Mouse (Mus musculus): ENCODE measurements at regions not wholly inside any gene's neighbourhood (a gene's known extent, or its start where the extent isn't known, plus 50 kb on each side); places are given as distances from the start of the nearest gene placed in this dataset.

DNA sequence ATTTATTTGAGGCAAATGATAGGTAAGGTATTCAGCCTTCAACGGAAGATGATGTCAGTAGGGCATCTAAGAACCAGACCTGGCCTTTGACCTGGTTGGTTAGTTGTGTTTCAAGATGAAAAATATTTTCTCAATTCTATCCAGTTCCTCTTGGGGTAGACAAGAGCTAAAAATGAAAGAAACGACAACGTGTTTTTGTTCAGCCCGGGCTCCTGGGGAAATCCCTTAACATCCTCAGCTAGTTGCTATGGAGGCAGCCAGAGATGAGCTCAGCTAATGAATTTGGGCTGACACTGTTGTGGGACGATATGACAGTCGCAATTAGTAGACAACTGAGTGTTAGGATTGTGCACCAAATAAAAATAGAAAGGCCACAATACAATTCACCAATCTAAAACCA lies 80.6 kb upstream of the Bmp2k start:
- no peak for TF ChIP-seq CTCF (IDR thresholded peaks at IDR 0.05; ENCODE audit: borderline replicate concordance, insufficient read depth, low read length)
- TF ChIP-seq POLR2A (IDR thresholded peaks at IDR 0.05; ENCODE audit: low read depth, low read length): no peak
